17 mouse cellular contexts compared by ENCODE assay signal in genomic region chr7:54340532-54340931, GRCm38 (mm10).
"Had no signal": no experiment of that assay in that cellular context is flagged by ENCODE, and none has a peak within 500 bp of the region (broad histone marks: within the 10 kb centered on the region; RNA-seq: fewer than 3 reads in every experiment).

No protein-coding gene starts in this region.

- H3K36me3 ChIP-seq: liver, embryonic 13.5 days; midbrain, embryonic 12.5 days; midbrain, embryonic 15.5 days; neural tube, embryonic 13.5 days; stomach, embryonic 15.5 days had no signal

- H3K27me3 ChIP-seq: liver, embryonic 13.5 days; midbrain, embryonic 12.5 days; midbrain, embryonic 15.5 days; neural tube, embryonic 13.5 days; stomach, embryonic 15.5 days had no signal

- H3K4me2 ChIP-seq: liver, embryonic 13.5 days; midbrain, embryonic 12.5 days; midbrain, embryonic 15.5 days; neural tube, embryonic 13.5 days; stomach, embryonic 15.5 days had no signal

- DNase-seq: kidney, adult 18-20 months; kidney, postnatal 25 days; liver, embryonic 13.5 days; lung, adult 2 months; lung, postnatal 14 days; lung, postnatal 4 days; retina, postnatal 1 day; right cerebral cortex, postnatal 25 days; spleen, adult 18-20 months; thymus, postnatal 25 days had no signal

- H3K9me3 ChIP-seq: liver, embryonic 13.5 days; midbrain, embryonic 12.5 days; midbrain, embryonic 15.5 days; neural tube, embryonic 13.5 days; stomach, embryonic 15.5 days had no signal

- H3K9ac ChIP-seq: liver, embryonic 13.5 days; midbrain, embryonic 12.5 days; midbrain, embryonic 15.5 days; neural tube, embryonic 13.5 days; stomach, embryonic 15.5 days had no signal

- H3K4me3 ChIP-seq: left cerebral cortex, adult 2 months; liver, embryonic 13.5 days; midbrain, embryonic 12.5 days; midbrain, embryonic 15.5 days; myocyte; neural tube, embryonic 13.5 days; stomach, embryonic 15.5 days had no signal

- H3K27ac ChIP-seq: kidney, postnatal 0 days; left cerebral cortex, adult 2 months; liver, embryonic 13.5 days; midbrain, embryonic 12.5 days; midbrain, embryonic 15.5 days; neural tube, embryonic 13.5 days; stomach, embryonic 15.5 days had no signal

- H3K4me1 ChIP-seq: liver, embryonic 13.5 days; midbrain, embryonic 12.5 days; midbrain, embryonic 15.5 days; neural tube, embryonic 13.5 days; stomach, embryonic 15.5 days had no signal

- ATAC-seq: midbrain, embryonic 15.5 days had no signal
